11 mouse cellular contexts compared by ENCODE assay signal in the genomic region with DNA sequence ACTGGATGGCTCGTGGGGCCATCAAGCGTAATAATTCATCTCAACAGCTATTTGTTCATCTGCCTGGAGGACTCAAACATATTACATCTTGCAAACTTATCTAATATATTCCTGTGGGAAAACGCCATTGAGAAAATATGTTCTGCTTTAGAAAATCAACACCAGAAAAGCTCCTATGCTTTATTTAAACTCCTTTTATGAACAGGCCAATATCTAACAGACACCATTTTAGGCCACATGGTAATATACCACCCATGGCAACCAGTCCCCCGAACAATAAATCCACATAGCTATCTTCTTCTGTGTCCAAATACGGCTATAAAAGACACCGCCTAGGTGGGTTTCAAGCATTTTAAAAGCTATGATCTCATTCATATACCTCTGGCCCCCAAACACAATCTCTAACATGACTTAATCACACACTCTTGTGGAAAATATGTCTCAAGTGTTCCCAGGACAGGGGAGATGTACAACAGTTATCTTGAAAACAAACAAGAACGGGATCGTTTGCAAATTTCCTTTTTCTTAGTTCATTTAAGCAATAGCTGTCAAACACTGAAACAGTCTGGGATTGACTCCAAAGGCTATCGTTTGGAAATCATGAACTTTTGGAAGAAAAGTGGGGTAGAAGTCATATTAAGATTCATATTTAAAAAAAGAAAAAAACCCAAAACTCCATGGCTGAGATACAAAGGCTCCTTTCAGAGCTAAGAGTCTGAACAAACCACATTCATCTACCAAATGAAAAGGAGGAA.
DNase-seq lines count a peak whose midpoint lies in the region; ATAC-seq and TF ChIP-seq lines count a peak whose summit lies in the region.
"Had no signal": no experiment of that assay in that cellular context is flagged by ENCODE, and none has a peak within 500 bp of the region (broad histone marks: within the 10 kb centered on the region; RNA-seq: fewer than 3 reads in every experiment).

No protein-coding gene starts in this region.

- no peak for TF ChIP-seq POLR2A in kidney, adult 2 months (IDR thresholded peaks at IDR 0.05; ENCODE audit: low read depth, low read length)
- no peak for TF ChIP-seq POLR2A in myocyte (IDR thresholded peaks at IDR 0.05; ENCODE audit: insufficient read length, low read depth)

- no peak overlapping the region for H3K4me2 ChIP-seq in kidney, embryonic 14.5 days (replicated peaks; ENCODE audit: low read depth, low read length)
- H3K4me2 ChIP-seq in embryonic facial prominence, embryonic 14.5 days (ENCODE audit: low read depth, low read length), result peak overlapping the region; percentile 93
- peak overlapping the region; percentile 63 for H3K4me2 ChIP-seq in myocyte (ENCODE audit: low read depth)

- H3K79me2 ChIP-seq in myocyte (ENCODE audit: control insufficient read depth, insufficient read depth), result peaks cover 85% of the 10 kb centered on the region

- peak; percentile 14 for DNase-seq in kidney, adult 2 months
- DNase-seq in embryonic facial prominence, embryonic 14.5 days (ENCODE audit: low spot score), result peak; percentile 33
- no peak for DNase-seq in hindbrain, embryonic 10.5 days (ENCODE audit: low spot score)
- no peak for DNase-seq in thymus, postnatal 25 days
- DNase-seq: adrenal gland, postnatal 14 days; cerebellum, postnatal 36 days; kidney, adult 9 months had no signal

- WGBS in kidney, adult 2 months, result 81% methylated on average over 9 of the region's 9 CpGs
- WGBS in kidney, embryonic 14.5 days, result 66% methylated on average over 9 of the region's 9 CpGs
- WGBS in embryonic facial prominence, embryonic 14.5 days, result 58% methylated on average over 9 of the region's 9 CpGs
- WGBS in hindbrain, embryonic 10.5 days, result 63% methylated on average over 9 of the region's 9 CpGs

- TF ChIP-seq CTCF in kidney, adult 2 months (conservative IDR thresholded peaks at IDR 0.05; ENCODE audit: insufficient read depth, insufficient read length, low read depth, low read length), result no peak

- H3ac ChIP-seq in myocyte (ENCODE audit: control insufficient read depth, insufficient read length), result no peak overlapping the region

- no peak overlapping the region for H3K27ac ChIP-seq in kidney, adult 2 months (ENCODE audit: insufficient read depth, low read depth, low read length)
- H3K27ac ChIP-seq in kidney, embryonic 14.5 days (ENCODE audit: low read depth, low read length), result no peak overlapping the region
- no peak overlapping the region for H3K27ac ChIP-seq in embryonic facial prominence, embryonic 14.5 days (replicated peaks; ENCODE audit: low read depth, low read length)
- no peak overlapping the region for H3K27ac ChIP-seq in hindbrain, embryonic 10.5 days

- H3K36me3 ChIP-seq in kidney, adult 2 months (ENCODE audit: control insufficient read depth, insufficient read depth, low read length), result no peaks in the 10 kb centered on the region
- no peaks in the 10 kb centered on the region for H3K36me3 ChIP-seq in kidney, embryonic 14.5 days (ENCODE audit: control insufficient read depth, insufficient read depth, low read length)
- H3K36me3 ChIP-seq in embryonic facial prominence, embryonic 14.5 days (ENCODE audit: control insufficient read depth, insufficient read depth, low read length), result no peaks in the 10 kb centered on the region
- no peaks in the 10 kb centered on the region for H3K36me3 ChIP-seq in hindbrain, embryonic 10.5 days
- H3K36me3 ChIP-seq in myocyte (ENCODE audit: control insufficient read depth, insufficient read depth), result no peaks in the 10 kb centered on the region

- peaks cover 2% of the 10 kb centered on the region for H3K27me3 ChIP-seq in kidney, adult 2 months (replicated peaks; ENCODE audit: control insufficient read depth, insufficient read depth, low read length)
- peaks cover 8% of the 10 kb centered on the region; the same call in 1 of the 2 replicates for H3K27me3 ChIP-seq in kidney, embryonic 14.5 days (ENCODE audit: control insufficient read depth, insufficient read depth, low read length)
- peaks cover 13% of the 10 kb centered on the region for H3K27me3 ChIP-seq in embryonic facial prominence, embryonic 14.5 days (replicated peaks; ENCODE audit: control insufficient read depth, insufficient read depth, low read length)
- H3K27me3 ChIP-seq in hindbrain, embryonic 10.5 days (ENCODE audit: insufficient read depth, poor library complexity, severe bottlenecking), result 0 out of 2 replicates have a peak, but pooled peaks cover 4% of the 10 kb centered on the region
- no peaks in the 10 kb centered on the region for H3K27me3 ChIP-seq in myocyte (ENCODE audit: control insufficient read depth, insufficient read depth, insufficient read length)

- H3K9me3 ChIP-seq in kidney, embryonic 14.5 days (ENCODE audit: control insufficient read depth, low read length), result no peaks in the 10 kb centered on the region
- no peaks in the 10 kb centered on the region for H3K9me3 ChIP-seq in embryonic facial prominence, embryonic 14.5 days (ENCODE audit: control insufficient read depth, low read length)
- H3K9me3 ChIP-seq in hindbrain, embryonic 10.5 days, result no peaks in the 10 kb centered on the region
- H3K9me3 ChIP-seq: megakaryocyte, embryonic 14.5 days had no signal

- no peak overlapping the region for H3K4me3 ChIP-seq in kidney, adult 2 months (ENCODE audit: insufficient read depth, low read depth, low read length)
- no peak overlapping the region for H3K4me3 ChIP-seq in kidney, embryonic 14.5 days (ENCODE audit: low read length)
- H3K4me3 ChIP-seq in embryonic facial prominence, embryonic 14.5 days (ENCODE audit: low read depth, low read length), result peak overlapping the region; percentile 76
- peak overlapping the region; percentile 86 for H3K4me3 ChIP-seq in hindbrain, embryonic 10.5 days
- H3K4me3 ChIP-seq in myocyte, result peak overlapping the region; percentile 65
- H3K4me3 ChIP-seq: megakaryocyte, embryonic 14.5 days had no signal

- ATAC-seq in kidney, embryonic 14.5 days (ENCODE audit: low FRiP score, low TSS enrichment), result no peak
- no peak for ATAC-seq in embryonic facial prominence, embryonic 14.5 days (ENCODE audit: low read depth)
- no peak for ATAC-seq in granulocyte monocyte progenitor cell, adult 5-6 weeks (replicated peaks; ENCODE audit: poor library complexity, severe bottlenecking)

- H3K9ac ChIP-seq in kidney, embryonic 14.5 days (ENCODE audit: low read depth, low read length), result no peak overlapping the region
- H3K9ac ChIP-seq in embryonic facial prominence, embryonic 14.5 days (ENCODE audit: low read depth, low read length), result no peak overlapping the region

- no peaks in the 10 kb centered on the region for H3K4me1 ChIP-seq in kidney, adult 2 months (ENCODE audit: control insufficient read depth, insufficient read depth, low read length)
- no peaks in the 10 kb centered on the region for H3K4me1 ChIP-seq in kidney, embryonic 14.5 days (ENCODE audit: control insufficient read depth, insufficient read depth, low read length)
- H3K4me1 ChIP-seq in embryonic facial prominence, embryonic 14.5 days (ENCODE audit: control insufficient read depth, insufficient read depth, low read length), result peaks cover 13% of the 10 kb centered on the region
- H3K4me1 ChIP-seq in hindbrain, embryonic 10.5 days (replicated peaks), result peaks cover 81% of the 10 kb centered on the region

TF ChIP-seq in myocyte, 11 proteins besides CTCF, POLR2A, EP300 and RAD21:
- TF ChIP-seq SRF (IDR thresholded peaks at IDR 0.05; ENCODE audit: control insufficient read depth, insufficient read length, low read depth) (no peak), MAX (IDR thresholded peaks at IDR 0.05; ENCODE audit: low read depth) (no peak), TCF3 (IDR thresholded peaks at IDR 0.05; ENCODE audit: insufficient read length, low read depth) (no peak), MYOG (IDR thresholded peaks at IDR 0.05; ENCODE audit: control insufficient read depth in 1 of 3, insufficient read depth in 1 of 3, insufficient read length in 2 of 3, low read depth in 2 of 3) (no peak), E2F4 (IDR thresholded peaks at IDR 0.05; ENCODE audit: insufficient read depth) (no peak), MYOD1 (IDR thresholded peaks at IDR 0.05; ENCODE audit: control insufficient read depth in 1 of 3, insufficient read length in 2 of 3, low read depth in 2 of 3) (no peak), CEBPB (IDR thresholded peaks at IDR 0.05; ENCODE audit: insufficient read depth, poor library complexity, severe bottlenecking) (no peak), TCF12 (IDR thresholded peaks at IDR 0.05; ENCODE audit: insufficient read depth, poor library complexity, severe bottlenecking) (no peak), USF1 (IDR thresholded peaks at IDR 0.05; ENCODE audit: low read depth) (no peak), REST (IDR thresholded peaks at IDR 0.05; ENCODE audit: insufficient read depth, insufficient read length) (no peak), POLR2AphosphoS2 (IDR thresholded peaks at IDR 0.05; ENCODE audit: insufficient read length, low read depth) (no peak)
TF ChIP-seq in myocyte: peak in this region for 0.

Comparison
In these comparisons a context has a peak if more than half of its experiments do, and no peak if none do; other contexts are left out.
1. DNase-seq: peak in kidney, adult 2 months (single experiment) and embryonic facial prominence, embryonic 14.5 days (single experiment); none in hindbrain, embryonic 10.5 days (single experiment) and thymus, postnatal 25 days (single experiment).
2. H3K4me3 ChIP-seq: peak in embryonic facial prominence, embryonic 14.5 days (single experiment), hindbrain, embryonic 10.5 days (single experiment) and myocyte (single experiment); none in kidney, adult 2 months (single experiment) and kidney, embryonic 14.5 days (single experiment).